Mouse (Mus musculus) erythroblast, embryonic 14.5 days (primary cell): ENCODE data around the gene Map4k3. TPM values are rescaled to one million over a fixed set of nuclear protein-coding genes. Genes with fewer than 3 reads are reported as not detected.

Experiments
- H3K27me3 ChIP-seq: 2 replicates; pipeline ENCODE4 v1.6.1; 2012; ENCODE audit warnings: inconsistent platforms; ENCODE audit not compliant: control insufficient read depth
- H3K36me3 ChIP-seq: 2 replicates; pipeline ENCODE4 v1.6.1; 2012; ENCODE audit warnings: mild to moderate bottlenecking, inconsistent platforms; ENCODE audit not compliant: control insufficient read depth
- H3K4me1 ChIP-seq: 2 replicates; pipeline ENCODE4 v1.6.1; 2012; ENCODE audit warnings: inconsistent platforms; ENCODE audit not compliant: control insufficient read depth
- H3K4me3 ChIP-seq: replicated peaks from 2 replicates; pipeline ENCODE3; 2012; ENCODE audit warnings: moderate library complexity, mild to moderate bottlenecking, inconsistent platforms
- H3K9me3 ChIP-seq: 2 replicates; pipeline ENCODE4 v1.6.1; 2012; ENCODE audit warnings: low read length, inconsistent platforms, mixed read lengths; ENCODE audit not compliant: control insufficient read depth
- GATA1 ChIP-seq: IDR thresholded peaks from 2 replicates; pipeline ENCODE4 v1.6.1; 2012; ENCODE audit warnings: low read length, inconsistent platforms, mixed read lengths
- TAL1 ChIP-seq: IDR thresholded peaks from 3 replicates; pipeline ENCODE4 v1.6.1; 2012; ENCODE audit warnings: low read length, inconsistent platforms, mixed read lengths
- polyA plus RNA-seq: library from polyadenylated mRNA; stranded (reverse); fragments of >175 nt; gene quantifications from 2 replicates; pipeline ENCODE4 v1.2.3, GENCODE M21; 2012

Gene Map4k3
- polyA plus RNA-seq, 1 experiment, result not detected

GRCm38 (mm10) chr17:80624979-80625378 is 103.3 kb downstream of the Map4k3 start:
- Histone ChIP-seq H3K36me3 (no peaks in the 10 kb centered on the region; the same call in 1 of the 2 replicates), H3K4me3 (no peak overlapping the region), H3K27me3 (no peaks in the 10 kb centered on the region), H3K9me3 (no peaks in the 10 kb centered on the region), H3K4me1 (no peaks in the 10 kb centered on the region)
- TF ChIP-seq TAL1 (no peak), GATA1 (no peak)

GRCm38 (mm10) chr17:80621691-80622090 is 106.6 kb downstream of the Map4k3 start:
- no peaks in the 10 kb centered on the region for H3K27me3 ChIP-seq
- H3K9me3 ChIP-seq, result no peaks in the 10 kb centered on the region
- H3K4me3 ChIP-seq, result no peak overlapping the region
- H3K4me1 ChIP-seq, result no peaks in the 10 kb centered on the region
- TF ChIP-seq TAL1, result no peak
- TF ChIP-seq GATA1, result no peak
- H3K36me3 ChIP-seq, result no peaks in the 10 kb centered on the region; the same call in 1 of the 2 replicates

GRCm38 (mm10) chr17:80620786-80621423 is 107.4 kb downstream of the Map4k3 start:
- no peaks in the 10 kb centered on the region for H3K9me3 ChIP-seq
- no peak for TF ChIP-seq GATA1
- no peak for TF ChIP-seq TAL1
- H3K36me3 ChIP-seq, result no peaks in the 10 kb centered on the region; the same call in 1 of the 2 replicates
- no peak overlapping the region for H3K4me3 ChIP-seq
- no peaks in the 10 kb centered on the region for H3K4me1 ChIP-seq
- H3K27me3 ChIP-seq, result no peaks in the 10 kb centered on the region

- H3K4me3 ChIP-seq, result no peak overlapping the region
- TF ChIP-seq GATA1 (no peak), TAL1 (no peak)
- H3K9me3 ChIP-seq, result no peaks in the 10 kb centered on the region
- no peaks in the 10 kb centered on the region for H3K27me3 ChIP-seq
- no peaks in the 10 kb centered on the region for H3K4me1 ChIP-seq
- peaks cover 3% of the 10 kb centered on the region; the same call in 1 of the 2 replicates for H3K36me3 ChIP-seq
These were observed 108.7 kb downstream of the Map4k3 start for GRCm38 (mm10) chr17:80619556-80619955.

GRCm38 (mm10) chr17:80618890-80619289 is 109.4 kb downstream of the Map4k3 start:
- TF ChIP-seq TAL1 (no peak), GATA1 (no peak)
- H3K27me3 ChIP-seq, result no peaks in the 10 kb centered on the region
- H3K36me3 ChIP-seq, result peaks cover 3% of the 10 kb centered on the region; the same call in 1 of the 2 replicates
- H3K4me1 ChIP-seq, result no peaks in the 10 kb centered on the region
- no peaks in the 10 kb centered on the region for H3K9me3 ChIP-seq
- no peak overlapping the region for H3K4me3 ChIP-seq

- H3K4me1 ChIP-seq, result no peaks in the 10 kb centered on the region
- peaks cover 3% of the 10 kb centered on the region; the same call in 1 of the 2 replicates for H3K9me3 ChIP-seq
- no peak for TF ChIP-seq GATA1
- no peak for TF ChIP-seq TAL1
- peaks cover 9% of the 10 kb centered on the region; the same call in 1 of the 2 replicates for H3K36me3 ChIP-seq
- no peak overlapping the region for H3K4me3 ChIP-seq
- H3K27me3 ChIP-seq, result no peaks in the 10 kb centered on the region
These were observed 124.5 kb downstream of the Map4k3 start for GRCm38 (mm10) chr17:80603806-80604205.

- no peaks in the 10 kb centered on the region for H3K4me1 ChIP-seq
- no peak overlapping the region for H3K4me3 ChIP-seq
- peaks cover 3% of the 10 kb centered on the region; the same call in 1 of the 2 replicates for H3K9me3 ChIP-seq
- peaks cover 9% of the 10 kb centered on the region; the same call in 1 of the 2 replicates for H3K36me3 ChIP-seq
- no peak for TF ChIP-seq TAL1
- no peaks in the 10 kb centered on the region for H3K27me3 ChIP-seq
These were observed 125.1 kb downstream of the Map4k3 start for GRCm38 (mm10) chr17:80603079-80603625.

- H3K4me1 ChIP-seq, result no peaks in the 10 kb centered on the region
- no peak overlapping the region for H3K4me3 ChIP-seq
- TF ChIP-seq GATA1, result no peak
- no peak for TF ChIP-seq TAL1
- peaks cover 9% of the 10 kb centered on the region; the same call in 1 of the 2 replicates for H3K36me3 ChIP-seq
- H3K27me3 ChIP-seq, result no peaks in the 10 kb centered on the region
- H3K9me3 ChIP-seq, result peaks cover 3% of the 10 kb centered on the region; the same call in 1 of the 2 replicates
These were observed 126.9 kb downstream of the Map4k3 start for GRCm38 (mm10) chr17:80601371-80601770.

GRCm38 (mm10) chr17:80583051-80583450 is 145.2 kb downstream of the Map4k3 start:
- Histone ChIP-seq H3K36me3 (no peaks in the 10 kb centered on the region; the same call in 1 of the 2 replicates), H3K9me3 (no peaks in the 10 kb centered on the region), H3K4me3 (no peak overlapping the region), H3K4me1 (no peaks in the 10 kb centered on the region), H3K27me3 (no peaks in the 10 kb centered on the region)
- TF ChIP-seq GATA1, result no peak

- H3K4me3 ChIP-seq, result no peak overlapping the region
- no peaks in the 10 kb centered on the region for H3K9me3 ChIP-seq
- no peaks in the 10 kb centered on the region for H3K4me1 ChIP-seq
- no peak for TF ChIP-seq GATA1
- TF ChIP-seq TAL1, result no peak
- no peaks in the 10 kb centered on the region; the same call in 1 of the 2 replicates for H3K36me3 ChIP-seq
- H3K27me3 ChIP-seq, result peaks cover 9% of the 10 kb centered on the region
These were observed 148.4 kb downstream of the Map4k3 start for GRCm38 (mm10) chr17:80579901-80580300.
